Mouse (Mus musculus) kidney, postnatal 0 days (tissue): Measurements from ENCODE around the gene Fbxl18. TPM values are rescaled to one million over a fixed set of nuclear protein-coding genes. Genes with fewer than 3 reads are reported as not detected.

ENCODE experiments used
- ATAC-seq: fragments of 200-750 bp; cut with Nextera tagmentation; replicated peaks from 2 replicates; pipeline ENCODE4 v1.8.0; 2017; ENCODE audit warnings: low read depth, moderate number of reproducible peaks, moderate TSS enrichment, moderate library complexity; ENCODE audit not compliant: low FRiP score
- DNase-seq: peaks from one replicate; pipeline ENCODE4 v3.0.0-alpha.2; 2016; ENCODE audit warnings: low spot score
- H3K27ac ChIP-seq: fragments of 300-500 bp; sonication (generic); 2 replicates; pipeline ENCODE4 v1.5.1; 2014; ENCODE audit warnings: mild to moderate bottlenecking
- H3K27me3 ChIP-seq: fragments of 300-500 bp; sonication (generic); 2 replicates; pipeline ENCODE4 v1.6.1; 2014; ENCODE audit warnings: low read length, mixed read lengths; ENCODE audit not compliant: insufficient read depth
- H3K36me3 ChIP-seq: fragments of 300-500 bp; sonication (generic); 2 replicates; pipeline ENCODE4 v1.6.1; 2014; ENCODE audit warnings: low read length, mixed read lengths; ENCODE audit not compliant: insufficient read depth
- H3K4me1 ChIP-seq: fragments of 300-500 bp; sonication (generic); replicated peaks from 2 replicates; pipeline ENCODE4 v1.6.1; 2014; ENCODE audit warnings: antibody characterized with exemption, low read length, mixed read lengths; ENCODE audit not compliant: insufficient read depth
- H3K4me2 ChIP-seq: fragments of 300-500 bp; sonication (generic); 2 replicates; pipeline ENCODE4 v1.6.1; 2014; ENCODE audit warnings: mild to moderate bottlenecking, low read length, moderate library complexity, mixed read lengths
- H3K4me3 ChIP-seq: fragments of 300-500 bp; sonication (generic); replicated peaks from 2 replicates; pipeline ENCODE4 v1.5.1; 2014; ENCODE audit warnings: low read depth, low read length
- H3K9ac ChIP-seq: fragments of 300-500 bp; sonication (generic); 2 replicates; pipeline ENCODE4 v1.6.1; 2014; ENCODE audit warnings: low read depth, low read length
- H3K9me3 ChIP-seq: fragments of 300-500 bp; sonication (generic); replicated peaks from 2 replicates; pipeline ENCODE4 v1.6.1; 2016; ENCODE audit warnings: low read length, inconsistent platforms, mixed read lengths
- CTCF ChIP-seq: IDR thresholded peaks from 2 replicates; pipeline ENCODE4 v1.5.1; 2016; ENCODE audit warnings: antibody characterized with exemption, low read depth, mild to moderate bottlenecking, moderate library complexity
- WGBS: fragments of 180-500 bp; shearing (Covaris S2); extraction: QIAGEN DNeasy Blood & Tissue Kit; methylation state at CpG from one replicate; pipeline ENCODE4 v1.1.7; 2014; 5-methylcytosine and 5-hydroxymethylcytosine counted together
- polyA plus RNA-seq: library from polyadenylated mRNA; unstranded; fragments of >200 nt; fragmentation: Nextera tagmentation; extraction: Ambion mirVana; gene quantifications from 2 replicates; pipeline ENCODE4 v1.2.1, GENCODE M21; 2015

Gene Fbxl18
- polyA plus RNA-seq, 1 experiment from 2014 or later = 9.6 TPM

GRCm38 (mm10) chr5:142820276-142821265 is 74.7 kb downstream of the Fbxl18 start:
- TF ChIP-seq CTCF = no peak

GRCm38 (mm10) chr5:142819385-142820275 is 75.6 kb downstream of the Fbxl18 start:
- H3K4me3 ChIP-seq = peak overlapping the region; percentile 75
- H3K27me3 ChIP-seq = no peaks in the 10 kb centered on the region
- H3K27ac ChIP-seq = peak overlapping the region; percentile 99
- DNase-seq (peak; percentile 96), ATAC-seq (no peak)
- no peaks in the 10 kb centered on the region for H3K9me3 ChIP-seq
- H3K4me1 ChIP-seq = peaks cover 5% of the 10 kb centered on the region; the same call in 1 of the 2 replicates
- WGBS = under 1% methylated on average over 35 of the region's 36 CpGs
- peak overlapping the region; percentile 93 for H3K9ac ChIP-seq
- TF ChIP-seq CTCF = no peak
- no peaks in the 10 kb centered on the region for H3K36me3 ChIP-seq
- H3K4me2 ChIP-seq = peak overlapping the region; percentile 84

More at GRCm38 (mm10) chr5:142820276-142821265, 74.7 kb downstream of the Fbxl18 start:
- Histone ChIP-seq H3K4me1 (peaks cover 13% of the 10 kb centered on the region; the same call in 1 of the 2 replicates), H3K27ac (peak overlapping the region; percentile 99), H3K36me3 (no peaks in the 10 kb centered on the region), H3K9me3 (no peaks in the 10 kb centered on the region), H3K4me2 (peak overlapping the region; percentile 84), H3K27me3 (no peaks in the 10 kb centered on the region), H3K4me3 (peak overlapping the region; percentile 75), H3K9ac (peak overlapping the region; percentile 93)
- WGBS = under 1% methylated on average over 53 of the region's 53 CpGs
- no peak for ATAC-seq
- DNase-seq = peak; percentile 74

- WGBS = under 1% methylated on average over 43 of the region's 43 CpGs
- peak; percentile 91 for DNase-seq
- TF ChIP-seq CTCF = peak; percentile 31; the same call in 1 of the 2 replicates
- H3K9me3 ChIP-seq = no peaks in the 10 kb centered on the region
- peak overlapping the region; percentile 99 for H3K27ac ChIP-seq
- peak overlapping the region; percentile 75 for H3K4me3 ChIP-seq
- peak overlapping the region; percentile 84 for H3K4me2 ChIP-seq
- H3K27me3 ChIP-seq = no peaks in the 10 kb centered on the region
- ATAC-seq = no peak
- H3K4me1 ChIP-seq = peaks cover under 1% of the 10 kb centered on the region; the same call in 1 of the 2 replicates
- no peaks in the 10 kb centered on the region for H3K36me3 ChIP-seq
- peak overlapping the region; percentile 93 for H3K9ac ChIP-seq
Measured at GRCm38 (mm10) chr5:142818435-142819360, 76.5 kb downstream of the Fbxl18 start.

- Histone ChIP-seq H3K27ac (peak within 1 kb of the TSS; percentile 100), H3K9me3 (no peaks in the 10 kb centered on the region), H3K9ac (peak within 1 kb of the TSS; percentile 98), H3K4me1 (peaks cover 9% of the 10 kb centered on the region), H3K4me3 (peak within 1 kb of the TSS; percentile 93), H3K36me3 (no peaks in the 10 kb centered on the region), H3K27me3 (no peaks in the 10 kb centered on the region), H3K4me2 (peak within 1 kb of the TSS; percentile 84)
- no peak for TF ChIP-seq CTCF
- DNase-seq = peak; percentile 100
- under 1% methylated on average over 55 of the region's 56 CpGs for WGBS
- ATAC-seq = peak; percentile 68
Measured at GRCm38 (mm10) chr5:142817524-142818434, 77.4 kb downstream of the Fbxl18 start, which contains the start of gene Tnrc18. Gene Tnrc18 (minus strand): TSS chr5:142817662.

Other genes with a start within 250 kb of the Fbxl18 start
- 2.5 and 3.1 TPM in 2 replicates for gene Slc29a4, start 202.9 kb downstream of the Fbxl18 start, polyA plus RNA-seq
- 16.3 and 18.4 TPM in 2 replicates for gene Tnrc18, start 77.8 kb downstream of the Fbxl18 start, polyA plus RNA-seq
- gene Actb, start 11.3 kb upstream of the Fbxl18 start, polyA plus RNA-seq = 14,836 and 15,514 TPM in 2 replicates
- 175 and 205 TPM in 2 replicates for gene Fscn1, start 64.9 kb upstream of the Fbxl18 start, polyA plus RNA-seq
- 29.9 and 30.2 TPM in 2 replicates for gene Rnf216, start 217.6 kb upstream of the Fbxl18 start, polyA plus RNA-seq